Mouse (Mus musculus) lung, adult 2 months (tissue): ENCODE measurements at regions not wholly inside any gene's neighbourhood (a gene's known extent, or its start where the extent isn't known, plus 50 kb on each side); places are given as distances from the start of the nearest gene placed in this dataset.

ENCODE experiments used
- DNase-seq: peaks from one replicate; pipeline ENCODE4 v3.0.0; 2022
- H3K4me1 ChIP-seq: fragments of 200-500 bp; 2 replicates; pipeline ENCODE4 v1.6.1; 2011; ENCODE audit warnings: low read length; ENCODE audit not compliant: control insufficient read depth, insufficient read depth
- H3K4me3 ChIP-seq: fragments of 200-500 bp; replicated peaks from 2 replicates; pipeline ENCODE3; 2011; ENCODE audit warnings: low read depth, mild to moderate bottlenecking, control low read depth, low read length; ENCODE audit errors: extremely low read depth
- CTCF ChIP-seq: fragments of 200-500 bp; IDR thresholded peaks from 2 replicates; pipeline ENCODE4 v1.5.1; 2011; ENCODE audit warnings: mild to moderate bottlenecking, low read length, control low read depth; ENCODE audit not compliant: insufficient read depth
- POLR2A ChIP-seq: fragments of 200-500 bp; IDR thresholded peaks from 2 replicates; pipeline ENCODE4 v1.6.1; 2011; ENCODE audit warnings: low read depth, mild to moderate bottlenecking, control low read depth, low read length, borderline replicate concordance; ENCODE audit errors: extremely low read depth
- WGBS: fragments of 180-500 bp; shearing (Covaris S2); methylation state at CpG from one replicate; pipeline ENCODE4 v1.1.7; 2018; 5-methylcytosine and 5-hydroxymethylcytosine counted together

- no peak for DNase-seq
- WGBS: 20% methylated on average over 7 of the region's 7 CpGs
Observed at GRCm38 (mm10) chr4:114712005-114712665, 109.4 kb upstream of the Gm12830 start.

GRCm38 (mm10) chr4:114712921-114713527 lies 108.5 kb upstream of the Gm12830 start:
- TF ChIP-seq CTCF (no peak), POLR2A (no peak)
- Histone ChIP-seq H3K4me1 (no peaks in the 10 kb centered on the region), H3K4me3 (no peak overlapping the region)
- 67% methylated on average over 4 of the region's 4 CpGs for WGBS
- DNase-seq: no peak

More at GRCm38 (mm10) chr4:114712005-114712665, 109.4 kb upstream of the Gm12830 start:
- Histone ChIP-seq H3K4me1 (no peaks in the 10 kb centered on the region), H3K4me3 (no peak overlapping the region)
- TF ChIP-seq POLR2A: no peak
- no peak for TF ChIP-seq CTCF

- TF ChIP-seq CTCF (no peak), POLR2A (no peak)
- no peak for DNase-seq
- no peak overlapping the region for H3K4me3 ChIP-seq
- 80% methylated on average over 2 of the region's 2 CpGs for WGBS
- H3K4me1 ChIP-seq: no peaks in the 10 kb centered on the region
Observed at GRCm38 (mm10) chr4:114716703-114717102, 104.8 kb upstream of the Gm12830 start.

- TF ChIP-seq POLR2A (no peak), CTCF (no peak)
- no peaks in the 10 kb centered on the region for H3K4me1 ChIP-seq
- 56% methylated on average over 3 of the region's 3 CpGs for WGBS
- no peak overlapping the region for H3K4me3 ChIP-seq
- DNase-seq: no peak
Observed at GRCm38 (mm10) chr4:114720696-114721095, 100.8 kb upstream of the Gm12830 start.

- no peak for TF ChIP-seq CTCF
- TF ChIP-seq POLR2A: no peak
- no peak for DNase-seq
- Histone ChIP-seq H3K4me1 (no peaks in the 10 kb centered on the region), H3K4me3 (no peak overlapping the region)
- 50% methylated on average over 2 of the region's 2 CpGs for WGBS
Observed at GRCm38 (mm10) chr4:114721386-114721785, 100.1 kb upstream of the Gm12830 start.

- TF ChIP-seq CTCF (no peak), POLR2A (no peak)
Observed at GRCm38 (mm10) chr4:114728235-114729000, 93.1 kb upstream of the Gm12830 start.

GRCm38 (mm10) chr4:114733256-114734004 lies 88.1 kb upstream of the Gm12830 start:
- DNase-seq: no peak
- TF ChIP-seq POLR2A: no peak
- no peak for TF ChIP-seq CTCF
- 82% methylated on average over 10 of the region's 10 CpGs for WGBS
- Histone ChIP-seq H3K4me1 (no peaks in the 10 kb centered on the region), H3K4me3 (no peak overlapping the region)

More at GRCm38 (mm10) chr4:114728235-114729000, 93.1 kb upstream of the Gm12830 start:
- Histone ChIP-seq H3K4me1 (no peaks in the 10 kb centered on the region), H3K4me3 (no peak overlapping the region)
- WGBS: 85% methylated on average over 11 of the region's 11 CpGs
- DNase-seq: no peak

- WGBS: 48% methylated on average over 16 of the region's 16 CpGs
- no peak for DNase-seq
- no peak overlapping the region for H3K4me3 ChIP-seq
Observed at GRCm38 (mm10) chr4:114738903-114739667, 82.4 kb upstream of the Gm12830 start.

GRCm38 (mm10) chr4:114748131-114748530 lies 73.4 kb upstream of the Gm12830 start:
- 50% methylated on average over 2 of the region's 2 CpGs for WGBS
- DNase-seq: no peak
- H3K4me3 ChIP-seq: no peak overlapping the region

More at GRCm38 (mm10) chr4:114738903-114739667, 82.4 kb upstream of the Gm12830 start:
- H3K4me1 ChIP-seq: no peaks in the 10 kb centered on the region
- TF ChIP-seq CTCF (no peak), POLR2A (no peak)

More at GRCm38 (mm10) chr4:114748131-114748530, 73.4 kb upstream of the Gm12830 start:
- TF ChIP-seq POLR2A (no peak), CTCF (no peak)
- no peaks in the 10 kb centered on the region for H3K4me1 ChIP-seq
